ENCODE assay signal across 19 mouse cellular contexts in genomic region chr8:47208246-47208645, GRCm38 (mm10).
DNase-seq lines count a peak whose midpoint lies in the region; ATAC-seq and TF ChIP-seq lines count a peak whose summit lies in the region.
"Had no signal": no experiment of that assay in that cellular context is flagged by ENCODE, and none has a peak within 500 bp of the region (broad histone marks: within the 10 kb centered on the region; RNA-seq: fewer than 3 reads in every experiment).

No protein-coding gene starts in this region.

- H3K27ac ChIP-seq in forebrain, embryonic 15.5 days (replicated peaks) = no peak overlapping the region
- H3K27ac ChIP-seq in forebrain, embryonic 11.5 days (ENCODE audit: low read depth, low read length) = no peak overlapping the region
- H3K27ac ChIP-seq in intestine, postnatal 0 days (ENCODE audit: low read depth, low read length) = no peak overlapping the region
- no peak overlapping the region for H3K27ac ChIP-seq in intestine, embryonic 15.5 days
- H3K27ac ChIP-seq in stomach, postnatal 0 days (replicated peaks) = no peak overlapping the region
- H3K27ac ChIP-seq: embryonic facial prominence, embryonic 12.5 days; heart, embryonic 13.5 days; hindbrain, embryonic 14.5 days had no signal

- no peak for DNase-seq in forebrain, embryonic 11.5 days (ENCODE audit: low spot score)
- peak; percentile 82 for DNase-seq in brain, embryonic 14.5 days (ENCODE audit: low read depth)
- no peak for DNase-seq in stomach, postnatal 0 days (ENCODE audit: low spot score)
- no peak for DNase-seq in urinary bladder, postnatal 10 days (ENCODE audit: low spot score)
- DNase-seq: adrenal gland, postnatal 14 days; cerebellum, adult 2 months; cerebellum, postnatal 14 days; gastrocnemius, postnatal 10 days; kidney, adult 8-10 months had no signal

- H3K27me3 ChIP-seq in forebrain, embryonic 15.5 days = no peaks in the 10 kb centered on the region
- no peaks in the 10 kb centered on the region for H3K27me3 ChIP-seq in forebrain, embryonic 11.5 days (ENCODE audit: control insufficient read depth, insufficient read depth, low read length)
- no peaks in the 10 kb centered on the region for H3K27me3 ChIP-seq in intestine, postnatal 0 days (replicated peaks; ENCODE audit: control insufficient read depth, insufficient read depth, low read length)
- H3K27me3 ChIP-seq in intestine, embryonic 15.5 days (replicated peaks) = no peaks in the 10 kb centered on the region
- no peaks in the 10 kb centered on the region for H3K27me3 ChIP-seq in stomach, postnatal 0 days (ENCODE audit: control insufficient read depth, insufficient read depth, low read length)
- H3K27me3 ChIP-seq: CH12.LX; embryonic facial prominence, embryonic 12.5 days; heart, embryonic 13.5 days; Patski had no signal

- H3K4me1 ChIP-seq in forebrain, embryonic 15.5 days = peaks cover 38% of the 10 kb centered on the region
- H3K4me1 ChIP-seq in forebrain, embryonic 11.5 days (replicated peaks; ENCODE audit: control insufficient read depth, insufficient read depth, low read length) = no peaks in the 10 kb centered on the region; the same call in 1 of the 2 replicates
- H3K4me1 ChIP-seq in intestine, postnatal 0 days (replicated peaks; ENCODE audit: control insufficient read depth, insufficient read depth, low read length) = no peaks in the 10 kb centered on the region
- no peaks in the 10 kb centered on the region for H3K4me1 ChIP-seq in intestine, embryonic 15.5 days (replicated peaks)
- H3K4me1 ChIP-seq in stomach, postnatal 0 days (replicated peaks; ENCODE audit: control insufficient read depth, insufficient read depth) = no peaks in the 10 kb centered on the region

- H3K9me3 ChIP-seq in forebrain, embryonic 15.5 days = no peaks in the 10 kb centered on the region
- no peaks in the 10 kb centered on the region for H3K9me3 ChIP-seq in forebrain, embryonic 11.5 days (ENCODE audit: control insufficient read depth, low read length)
- no peaks in the 10 kb centered on the region for H3K9me3 ChIP-seq in intestine, postnatal 0 days (ENCODE audit: control insufficient read depth)
- no peaks in the 10 kb centered on the region for H3K9me3 ChIP-seq in intestine, embryonic 15.5 days
- H3K9me3 ChIP-seq in stomach, postnatal 0 days (ENCODE audit: control insufficient read depth, low read length) = no peaks in the 10 kb centered on the region
- H3K9me3 ChIP-seq: embryonic facial prominence, embryonic 12.5 days; heart, embryonic 13.5 days had no signal

- H3K4me3 ChIP-seq in forebrain, embryonic 15.5 days = no peak overlapping the region
- no peak overlapping the region for H3K4me3 ChIP-seq in forebrain, embryonic 11.5 days (ENCODE audit: low read depth, low read length)
- no peak overlapping the region for H3K4me3 ChIP-seq in intestine, postnatal 0 days (ENCODE audit: low read depth, low read length)
- H3K4me3 ChIP-seq in intestine, embryonic 15.5 days (replicated peaks) = no peak overlapping the region
- no peak overlapping the region for H3K4me3 ChIP-seq in stomach, postnatal 0 days (ENCODE audit: low read depth, low read length)
- H3K4me3 ChIP-seq: embryonic facial prominence, embryonic 12.5 days; heart, embryonic 13.5 days had no signal

- no peak overlapping the region for H3K9ac ChIP-seq in forebrain, embryonic 15.5 days (replicated peaks)
- no peak overlapping the region for H3K9ac ChIP-seq in forebrain, embryonic 11.5 days (ENCODE audit: low read length)
- H3K9ac ChIP-seq in intestine, postnatal 0 days (ENCODE audit: low read depth, low read length) = no peak overlapping the region
- H3K9ac ChIP-seq in intestine, embryonic 15.5 days = no peak overlapping the region
- no peak overlapping the region for H3K9ac ChIP-seq in stomach, postnatal 0 days (ENCODE audit: low read length)
- H3K9ac ChIP-seq: embryonic facial prominence, embryonic 12.5 days; heart, embryonic 13.5 days; hindbrain, embryonic 14.5 days had no signal

- 73% methylated on average over 4 of the region's 4 CpGs for WGBS in forebrain, embryonic 15.5 days
- 89% methylated on average over 4 of the region's 4 CpGs for WGBS in forebrain, embryonic 11.5 days
- WGBS in intestine, postnatal 0 days = 79% methylated on average over 4 of the region's 4 CpGs
- 78% methylated on average over 4 of the region's 4 CpGs for WGBS in intestine, embryonic 15.5 days
- WGBS in stomach, postnatal 0 days = 67% methylated on average over 4 of the region's 4 CpGs

- no peak overlapping the region for H3K4me2 ChIP-seq in forebrain, embryonic 15.5 days (replicated peaks)
- H3K4me2 ChIP-seq in forebrain, embryonic 11.5 days (ENCODE audit: low read depth, low read length, severe bottlenecking) = no peak overlapping the region
- no peak overlapping the region for H3K4me2 ChIP-seq in intestine, postnatal 0 days (replicated peaks; ENCODE audit: low read depth)
- H3K4me2 ChIP-seq in intestine, embryonic 15.5 days (replicated peaks) = no peak overlapping the region
- H3K4me2 ChIP-seq in stomach, postnatal 0 days (replicated peaks; ENCODE audit: low read depth) = no peak overlapping the region
- H3K4me2 ChIP-seq: embryonic facial prominence, embryonic 12.5 days; heart, embryonic 13.5 days; hindbrain, embryonic 14.5 days had no signal

- no peak for TF ChIP-seq POLR2A in brain, embryonic 14.5 days (IDR thresholded peaks at IDR 0.05; ENCODE audit: borderline replicate concordance, extremely low read depth, insufficient read depth, insufficient read length, poor library complexity, severe bottlenecking)

- TF ChIP-seq CTCF in intestine, postnatal 0 days (IDR thresholded peaks at IDR 0.05; ENCODE audit: low read depth) = peak; percentile 23; the same call in 1 of the 2 replicates
- TF ChIP-seq CTCF in brain, embryonic 14.5 days (IDR thresholded peaks at IDR 0.05; ENCODE audit: borderline replicate concordance, extremely low read depth, insufficient read depth, insufficient read length) = no peak
- TF ChIP-seq CTCF in stomach, postnatal 0 days (IDR thresholded peaks at IDR 0.05; ENCODE audit: low read depth) = 0 out of 2 replicates have a peak, but pooled peaks have one; percentile 22

- TF ChIP-seq EP300 in stomach, postnatal 0 days (optimal IDR thresholded peaks at IDR 0.05) = no peak

- ATAC-seq in forebrain, embryonic 15.5 days (replicated peaks) = peak; percentile 60
- ATAC-seq in forebrain, embryonic 11.5 days (replicated peaks; ENCODE audit: low FRiP score) = no peak
- ATAC-seq in intestine, postnatal 0 days = no peak
- ATAC-seq in intestine, embryonic 15.5 days = no peak
- ATAC-seq in stomach, postnatal 0 days (ENCODE audit: low FRiP score, low TSS enrichment) = no peak
- ATAC-seq: activated CD4-positive, CD25-positive, alpha-beta regulatory T cell, adult 4 months; intestine, embryonic 16.5 days; Patski had no signal

- no peaks in the 10 kb centered on the region for H3K36me3 ChIP-seq in forebrain, embryonic 15.5 days
- H3K36me3 ChIP-seq in forebrain, embryonic 11.5 days (ENCODE audit: control insufficient read depth, insufficient read depth, low read length) = no peaks in the 10 kb centered on the region
- H3K36me3 ChIP-seq in intestine, postnatal 0 days (ENCODE audit: control insufficient read depth, insufficient read depth) = no peaks in the 10 kb centered on the region
- H3K36me3 ChIP-seq in intestine, embryonic 15.5 days = no peaks in the 10 kb centered on the region
- H3K36me3 ChIP-seq in stomach, postnatal 0 days (ENCODE audit: control insufficient read depth, insufficient read depth, low read length) = no peaks in the 10 kb centered on the region
- H3K36me3 ChIP-seq: embryonic facial prominence, embryonic 12.5 days; heart, embryonic 13.5 days had no signal
